Mouse (Mus musculus) midbrain, embryonic 13.5 days (tissue): Measurements from ENCODE around the gene Gm15319. TPM values are rescaled to one million over a fixed set of nuclear protein-coding genes. Genes with fewer than 3 reads are reported as not detected.
"Not testable (repeated sequence)": the region's sequence is repeated elsewhere in the genome, so short reads cannot be mapped to it uniquely, and the experiment has no call there.

Experiments
- ATAC-seq: fragments of 200-750 bp; cut with Nextera tagmentation; 2 replicates; pipeline ENCODE4 v1.8.0; 2017; ENCODE audit warnings: mild to moderate bottlenecking, moderate TSS enrichment, moderate library complexity
- H3K27ac ChIP-seq: fragments of 300-500 bp; sonication (generic); 2 replicates; pipeline ENCODE4 v1.5.1; 2015; ENCODE audit warnings: inconsistent platforms, mild to moderate bottlenecking, moderate library complexity
- H3K27me3 ChIP-seq: fragments of 300-500 bp; sonication (generic); 2 replicates; pipeline ENCODE4 v1.6.1; 2015; ENCODE audit warnings: mild to moderate bottlenecking, inconsistent platforms
- H3K36me3 ChIP-seq: fragments of 300-500 bp; sonication (generic); 2 replicates; pipeline ENCODE4 v1.6.1; 2015; ENCODE audit warnings: mild to moderate bottlenecking, inconsistent platforms
- H3K4me1 ChIP-seq: fragments of 300-500 bp; sonication (generic); replicated peaks from 2 replicates; pipeline ENCODE4 v1.6.1; 2015; ENCODE audit warnings: inconsistent platforms
- H3K4me2 ChIP-seq: fragments of 300-500 bp; sonication (generic); replicated peaks from 2 replicates; pipeline ENCODE4 v1.6.1; 2015; ENCODE audit warnings: moderate library complexity, mild to moderate bottlenecking, inconsistent platforms
- H3K4me3 ChIP-seq: fragments of 300-500 bp; sonication (generic); replicated peaks from 2 replicates; pipeline ENCODE4 v1.5.1; 2015; ENCODE audit warnings: mild to moderate bottlenecking, inconsistent platforms
- H3K9ac ChIP-seq: fragments of 300-500 bp; sonication (generic); replicated peaks from 2 replicates; pipeline ENCODE4 v1.6.1; 2015; ENCODE audit warnings: mild to moderate bottlenecking, inconsistent platforms
- H3K9me3 ChIP-seq: fragments of 300-500 bp; sonication (generic); 2 replicates; pipeline ENCODE4 v1.6.1; 2016; ENCODE audit warnings: mild to moderate bottlenecking, inconsistent platforms
- WGBS: fragments of 180-500 bp; shearing (Covaris S2); methylation state at CpG from one replicate; pipeline ENCODE4 v1.1.7; 2015; 5-methylcytosine and 5-hydroxymethylcytosine counted together
- polyA plus RNA-seq: library from polyadenylated mRNA; unstranded; fragments of >200 nt; fragmentation: Nextera tagmentation; extraction: Ambion mirVana; gene quantifications from 2 replicates; pipeline ENCODE4 v1.2.1, GENCODE M21; 2015

Gm15319 gene
- polyA plus RNA-seq, 1 experiment from 2014 or later, result 0.13 TPM

- not testable (repeated sequence) for ATAC-seq, H3K4me3 ChIP-seq, H3K9ac ChIP-seq, H3K4me1 ChIP-seq, H3K27me3 ChIP-seq, H3K4me2 ChIP-seq, H3K27ac ChIP-seq, H3K9me3 ChIP-seq, H3K36me3 ChIP-seq
- WGBS, result no CpG with 5 or more reads among the region's 4 CpGs
Measured at GRCm38 (mm10) chr8:20379650-20380436, 16.8 kb upstream of the Gm15319 start.

DNA sequence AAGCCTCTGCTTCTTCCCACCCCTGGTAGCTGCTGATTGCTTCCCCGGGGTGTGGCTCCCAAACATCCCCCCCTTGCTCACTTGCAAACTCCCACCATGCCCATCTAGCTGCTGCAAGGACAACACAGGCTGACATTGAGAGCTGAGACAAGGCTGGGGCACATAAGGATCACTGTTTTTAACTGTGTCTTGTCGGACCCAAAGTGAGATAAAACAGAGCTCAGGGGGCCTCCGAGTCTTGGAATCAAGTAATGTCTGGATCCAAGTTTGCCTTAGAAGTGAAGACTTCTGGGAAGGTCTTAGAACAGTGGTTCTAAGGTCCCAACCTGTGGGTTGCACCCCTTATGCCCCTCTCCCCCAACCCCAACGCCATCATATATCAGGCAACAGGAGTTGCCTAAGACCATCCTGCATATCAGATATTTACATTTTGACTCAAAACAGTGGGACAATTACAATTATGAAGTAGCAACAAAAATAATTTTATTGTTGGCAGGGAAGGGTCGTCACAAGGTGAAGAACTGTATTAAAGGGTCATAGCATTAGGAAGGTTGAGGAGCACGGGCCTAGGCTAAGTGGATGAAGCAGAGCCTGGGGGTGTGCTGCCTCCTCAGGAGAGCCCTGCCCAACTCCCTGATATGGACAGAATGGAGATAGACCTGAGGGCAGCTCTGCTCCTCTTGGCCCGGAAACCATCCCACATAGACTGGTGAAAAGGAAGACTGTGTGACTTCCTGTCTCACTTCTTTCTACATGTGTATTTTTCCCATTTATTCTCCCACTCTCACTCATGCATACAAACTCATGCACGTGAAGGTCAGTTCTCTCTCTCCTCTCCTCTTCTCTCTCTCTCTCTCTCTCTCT is 16.0 kb upstream of the Gm15319 start:
- H3K4me1 ChIP-seq, H3K36me3 ChIP-seq, H3K9me3 ChIP-seq, H3K4me3 ChIP-seq, H3K27ac ChIP-seq, H3K27me3 ChIP-seq, H3K4me2 ChIP-seq, H3K9ac ChIP-seq: not testable (repeated sequence)
- ATAC-seq, result peak; percentile 89
- 86% methylated on average over 4 of the region's 8 CpGs for WGBS

- 85% methylated on average over 5 of the region's 8 CpGs for WGBS
- not testable (repeated sequence) for H3K4me2 ChIP-seq, ATAC-seq, H3K4me1 ChIP-seq, H3K9me3 ChIP-seq, H3K9ac ChIP-seq, H3K36me3 ChIP-seq, H3K27ac ChIP-seq, H3K27me3 ChIP-seq, H3K4me3 ChIP-seq
Measured at GRCm38 (mm10) chr8:20378353-20378752, 15.3 kb upstream of the Gm15319 start.

DNA sequence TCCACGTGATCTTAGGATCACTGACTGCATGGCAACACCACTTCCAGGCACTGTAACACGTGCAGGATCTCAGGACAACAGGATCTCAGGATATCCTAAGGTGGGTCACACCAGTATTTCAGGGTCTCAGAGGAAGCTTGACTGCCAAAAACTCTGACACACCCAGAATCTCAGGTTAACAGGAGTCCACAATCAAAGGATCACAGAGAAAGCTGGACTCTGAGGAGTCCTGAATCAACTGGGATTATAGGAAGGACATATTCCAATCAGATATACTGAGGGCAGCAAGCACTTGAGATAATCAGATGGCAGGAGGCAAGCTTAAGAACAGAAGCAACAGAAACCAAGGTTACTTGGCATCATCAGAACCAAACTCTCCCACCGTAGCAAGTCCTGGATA is 12.7 kb upstream of the Gm15319 start:
- H3K27ac ChIP-seq, H3K4me1 ChIP-seq, H3K36me3 ChIP-seq, H3K9ac ChIP-seq, H3K9me3 ChIP-seq, H3K4me3 ChIP-seq, ATAC-seq, H3K4me2 ChIP-seq, H3K27me3 ChIP-seq: not testable (repeated sequence)
- no CpG with 5 or more reads among the region's 3 CpGs for WGBS

DNA sequence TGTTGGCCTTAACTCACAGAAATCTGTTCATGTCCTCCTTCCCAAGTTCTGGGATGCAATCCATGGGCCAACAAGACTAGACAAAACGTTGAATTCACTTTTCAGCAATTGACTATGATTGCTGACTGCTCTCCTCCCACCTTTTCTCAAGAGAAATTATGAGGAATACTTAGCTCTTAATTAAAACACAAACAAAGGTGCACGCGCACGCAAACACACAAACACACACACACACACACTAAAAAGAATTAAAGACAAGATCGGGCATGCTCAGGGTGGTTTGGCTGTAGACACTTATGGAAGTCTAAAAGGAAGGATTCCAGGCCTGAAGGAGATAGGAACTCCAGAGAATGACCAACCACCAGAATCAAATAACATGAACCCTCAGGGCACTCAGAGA is 6.6 kb downstream of the Gm15319 start:
- not testable (repeated sequence) for H3K27me3 ChIP-seq, H3K27ac ChIP-seq, ATAC-seq, H3K4me1 ChIP-seq, H3K4me2 ChIP-seq, H3K9me3 ChIP-seq, H3K36me3 ChIP-seq, H3K9ac ChIP-seq, H3K4me3 ChIP-seq
- WGBS, result 83% methylated on average over 5 of the region's 5 CpGs

DNA sequence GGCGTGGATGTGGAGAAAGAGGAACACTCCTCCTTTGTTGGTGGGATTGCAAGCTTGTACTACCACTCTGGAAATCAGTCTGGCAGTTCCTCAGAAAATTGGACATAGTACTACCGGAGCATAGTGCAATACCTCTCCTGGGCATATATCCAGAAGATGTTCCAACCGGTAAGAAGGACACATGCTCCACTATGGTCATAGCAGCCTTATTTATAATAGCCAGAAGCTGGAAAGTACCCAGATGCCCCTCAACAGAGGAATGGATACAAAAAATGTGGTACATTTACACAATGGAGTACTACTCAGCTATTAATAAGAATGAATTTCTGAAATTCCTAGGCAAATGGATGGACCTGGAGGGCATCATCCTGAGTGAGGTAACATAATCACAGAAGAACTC is 9.4 kb downstream of the Gm15319 start:
- not testable (repeated sequence) for H3K36me3 ChIP-seq, H3K27me3 ChIP-seq, H3K4me2 ChIP-seq, H3K4me3 ChIP-seq, H3K9me3 ChIP-seq, ATAC-seq, H3K27ac ChIP-seq, H3K4me1 ChIP-seq, H3K9ac ChIP-seq
- 95% methylated on average over 2 of the region's 3 CpGs for WGBS

DNA sequence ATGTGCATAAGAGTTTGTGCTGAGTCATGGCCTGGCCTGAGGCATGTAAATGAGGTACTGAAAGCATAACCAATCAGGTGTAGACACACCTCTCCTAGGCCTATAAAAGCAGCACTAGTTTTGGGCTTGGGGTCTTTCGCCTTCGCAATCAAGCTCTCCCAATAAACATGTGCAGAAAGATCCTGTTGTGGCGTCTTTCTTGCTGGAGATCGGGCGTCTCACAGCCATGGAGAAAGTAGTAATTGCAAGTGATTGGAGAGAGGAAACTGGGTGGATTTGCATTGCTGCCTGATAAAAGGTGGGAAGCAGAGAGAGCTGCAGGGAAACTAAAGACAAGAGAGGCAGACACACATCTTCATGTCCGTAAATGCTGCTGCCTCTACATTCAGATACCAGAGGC is 60.3 kb downstream of the Gm15319 start:
- H3K4me3 ChIP-seq, H3K36me3 ChIP-seq, ATAC-seq, H3K9ac ChIP-seq, H3K27me3 ChIP-seq, H3K27ac ChIP-seq, H3K9me3 ChIP-seq, H3K4me2 ChIP-seq, H3K4me1 ChIP-seq: not testable (repeated sequence)
- WGBS, result 93% methylated on average over 5 of the region's 6 CpGs

- WGBS, result 83% methylated on average over 4 of the region's 4 CpGs
- not testable (repeated sequence) for H3K4me1 ChIP-seq, H3K4me2 ChIP-seq, H3K9me3 ChIP-seq, H3K4me3 ChIP-seq, H3K9ac ChIP-seq, ATAC-seq, H3K27me3 ChIP-seq, H3K27ac ChIP-seq, H3K36me3 ChIP-seq
Measured at GRCm38 (mm10) chr8:20300042-20300441, 63.0 kb downstream of the Gm15319 start.

DNA sequence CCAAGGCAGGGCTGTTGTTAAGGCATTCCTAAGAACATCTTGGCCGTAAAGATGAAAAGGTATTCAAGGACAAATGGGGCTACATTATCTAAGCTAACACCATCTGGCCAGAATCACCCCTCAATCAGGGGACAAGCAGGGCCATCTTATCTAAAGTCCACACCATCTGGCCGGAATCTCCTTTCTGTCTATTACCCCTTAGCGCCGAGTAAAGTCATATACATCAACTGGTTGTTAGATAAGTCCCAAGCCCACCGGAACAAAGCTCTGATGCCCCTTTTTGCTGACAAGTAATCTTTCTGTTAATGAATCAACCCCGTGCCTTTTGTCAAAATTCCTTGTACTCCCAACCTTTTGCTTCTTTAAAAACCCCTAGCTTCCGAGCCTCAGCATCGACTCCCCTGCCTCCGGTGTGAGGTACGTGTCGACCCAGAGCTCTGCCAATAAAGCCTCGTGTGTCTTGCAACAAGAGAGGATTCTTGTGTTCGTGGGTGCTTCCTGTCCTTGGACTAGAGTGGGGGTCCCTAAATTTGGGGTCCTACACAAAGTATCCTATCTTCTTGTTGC is 65.0 kb downstream of the Gm15319 start:
- H3K27ac ChIP-seq, H3K4me1 ChIP-seq, H3K9ac ChIP-seq, H3K27me3 ChIP-seq, H3K4me3 ChIP-seq, H3K9me3 ChIP-seq, ATAC-seq, H3K4me2 ChIP-seq, H3K36me3 ChIP-seq: not testable (repeated sequence)
- WGBS, result 85% methylated on average over 12 of the region's 13 CpGs

- Histone ChIP-seq H3K27ac (peak overlapping the region; percentile 67), H3K4me3 (peak overlapping the region; percentile 57), H3K4me2 (peak overlapping the region; percentile 57), H3K9ac (peak overlapping the region; percentile 78)
- H3K4me1 ChIP-seq, H3K36me3 ChIP-seq, H3K27me3 ChIP-seq, H3K9me3 ChIP-seq: not testable (repeated sequence)
- WGBS, result 15% methylated on average over 72 of the region's 73 CpGs
- peak; percentile 100 for ATAC-seq
Measured at GRCm38 (mm10) chr8:20296803-20297702, 66.0 kb downstream of the Gm15319 start.

DNA sequence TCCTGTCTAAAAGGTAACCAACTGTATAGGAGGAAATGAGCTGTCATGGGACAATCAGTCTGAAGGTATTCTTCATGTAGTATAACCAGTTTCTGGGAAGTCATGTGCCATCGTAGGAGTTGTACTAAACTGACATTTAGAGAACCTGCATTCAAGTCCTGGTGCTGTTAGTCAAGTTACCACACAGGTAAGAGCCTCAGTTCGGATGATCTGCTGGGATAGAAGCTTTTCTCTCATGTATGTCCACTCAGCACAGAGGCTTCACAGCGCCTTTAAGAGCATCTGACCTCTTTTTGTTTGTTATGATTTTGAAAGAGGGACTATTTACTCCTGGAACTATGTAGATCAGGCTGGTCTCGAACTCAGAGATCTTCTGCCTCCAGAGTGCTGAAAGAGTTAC is 67.1 kb downstream of the Gm15319 start:
- H3K27me3 ChIP-seq, H3K4me1 ChIP-seq, H3K9me3 ChIP-seq, H3K9ac ChIP-seq, H3K4me2 ChIP-seq, H3K4me3 ChIP-seq, H3K36me3 ChIP-seq, H3K27ac ChIP-seq, ATAC-seq: not testable (repeated sequence)
- 90% methylated on average over 3 of the region's 4 CpGs for WGBS

DNA sequence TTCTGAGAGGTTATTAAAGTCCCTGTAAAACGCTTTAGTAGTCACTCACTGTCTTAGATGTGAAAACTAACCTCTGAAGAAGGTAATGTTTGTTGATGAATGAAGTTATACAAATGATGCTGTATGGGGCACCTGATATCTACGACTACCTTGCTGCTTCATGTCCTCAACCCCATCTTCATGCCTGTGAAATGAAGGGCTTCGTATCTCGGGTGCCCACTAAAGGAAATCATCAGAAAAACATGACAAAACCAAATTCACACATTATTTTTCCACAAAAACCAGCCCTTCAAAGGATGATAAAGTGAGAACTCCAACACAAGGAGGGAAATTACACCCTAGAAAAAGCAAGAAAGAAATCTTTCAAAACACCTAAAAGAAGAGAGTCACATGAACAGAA is 68.2 kb downstream of the Gm15319 start:
- not testable (repeated sequence) for H3K27ac ChIP-seq, H3K4me1 ChIP-seq, ATAC-seq, H3K9ac ChIP-seq, H3K4me2 ChIP-seq, H3K4me3 ChIP-seq, H3K36me3 ChIP-seq, H3K9me3 ChIP-seq, H3K27me3 ChIP-seq
- WGBS, result 94% methylated on average over 4 of the region's 4 CpGs
